Mouse (Mus musculus): Measurements from ENCODE around the gene Krt25.

Krt25 gene

GRCm38 (mm10) chr11:99275624-99276023 lies 47.1 kb downstream of the Krt25 start:
- DNase-seq = no peak

- no peak for DNase-seq
These were observed 50.0 kb downstream of the Krt25 start for GRCm38 (mm10) chr11:99272721-99273120.

GRCm38 (mm10) chr11:99269192-99269591 lies 53.6 kb downstream of the Krt25 start:
- no peak for DNase-seq

GRCm38 (mm10) chr11:99265796-99266195 lies 57.0 kb downstream of the Krt25 start:
- no peak for DNase-seq
